Mouse (Mus musculus) c-Kit-negative CD71-positive TER-119-positive erythroid progenitor cells, embryonic 14.5 days (primary cell): Measurements from ENCODE around the gene Prkci.

Experiments used
- DNase-seq: peaks from one replicate; pipeline ENCODE4 v3.0.0-alpha.2; 2013; ENCODE audit warnings: low read depth, low spot score

Prkci gene

DNA sequence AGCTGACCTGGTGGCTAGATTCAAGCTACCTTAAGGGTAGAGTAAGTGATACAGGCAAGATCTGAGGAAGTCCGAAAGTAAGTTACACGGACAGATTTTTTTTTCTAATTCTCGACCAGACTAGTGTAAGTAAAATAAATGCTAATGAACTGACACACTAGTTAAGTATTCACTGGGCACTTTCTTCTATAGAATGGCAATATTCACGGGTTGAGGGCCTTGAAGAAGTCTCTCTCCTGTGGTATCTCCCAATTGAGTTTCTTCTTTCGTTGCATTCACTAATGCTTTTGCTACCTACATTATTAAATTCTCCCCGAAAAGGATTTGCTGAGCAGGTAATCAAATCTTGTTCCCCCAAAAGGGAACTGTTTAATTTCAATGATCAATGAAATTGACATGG is 688 bp upstream of the Prkci start:
- no peak for DNase-seq

GRCm38 (mm10) chr3:30995899-30996687 is 546 bp downstream of the Prkci start:
- no peak for DNase-seq

DNA sequence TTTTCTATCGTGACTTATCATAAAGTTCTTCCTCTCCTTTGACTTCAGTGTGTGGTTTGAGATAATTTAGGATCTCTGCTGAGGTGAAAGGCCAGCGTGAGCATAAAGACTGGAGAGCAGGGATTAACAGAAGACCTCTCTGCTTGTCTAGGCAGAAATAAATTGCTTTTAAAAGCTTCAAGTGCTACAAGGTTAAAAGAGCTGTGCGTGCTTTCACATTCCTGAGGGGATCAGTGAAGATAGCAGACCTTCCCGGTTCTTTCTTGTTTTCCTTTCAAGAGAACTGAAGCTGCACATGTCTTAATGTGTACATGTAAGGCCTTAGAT is 1.1 kb downstream of the Prkci start:
- DNase-seq: no peak

- DNase-seq: no peak
Measured at GRCm38 (mm10) chr3:30999401-31000017, 4.0 kb downstream of the Prkci start.

DNA sequence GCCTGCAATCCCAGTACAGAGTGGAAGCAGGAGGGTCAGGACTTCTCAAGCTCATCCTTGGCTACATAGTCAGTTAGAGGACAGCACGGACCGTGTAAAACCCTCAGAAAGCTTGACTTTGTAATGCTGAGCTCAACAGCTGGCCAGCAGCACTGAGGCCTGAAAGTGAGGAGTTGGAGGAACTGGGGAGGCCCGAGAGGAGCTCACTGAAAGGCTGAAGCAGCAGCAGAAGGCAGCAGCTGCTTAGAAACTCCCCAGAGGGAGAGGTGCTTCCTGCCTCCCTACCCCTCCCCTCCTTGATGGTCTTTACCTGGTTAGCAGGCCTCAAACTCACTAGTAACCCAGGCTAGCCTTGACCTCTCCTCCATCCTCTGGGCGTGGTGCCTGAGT is 4.5 kb downstream of the Prkci start:
- DNase-seq: no peak

- DNase-seq: no peak
Measured at GRCm38 (mm10) chr3:31001048-31001676, 5.6 kb downstream of the Prkci start.

- DNase-seq: no peak
Measured at GRCm38 (mm10) chr3:31004320-31005209, 9.0 kb downstream of the Prkci start.

- DNase-seq: no peak
Measured at GRCm38 (mm10) chr3:31014374-31014773, 18.8 kb downstream of the Prkci start.

DNA sequence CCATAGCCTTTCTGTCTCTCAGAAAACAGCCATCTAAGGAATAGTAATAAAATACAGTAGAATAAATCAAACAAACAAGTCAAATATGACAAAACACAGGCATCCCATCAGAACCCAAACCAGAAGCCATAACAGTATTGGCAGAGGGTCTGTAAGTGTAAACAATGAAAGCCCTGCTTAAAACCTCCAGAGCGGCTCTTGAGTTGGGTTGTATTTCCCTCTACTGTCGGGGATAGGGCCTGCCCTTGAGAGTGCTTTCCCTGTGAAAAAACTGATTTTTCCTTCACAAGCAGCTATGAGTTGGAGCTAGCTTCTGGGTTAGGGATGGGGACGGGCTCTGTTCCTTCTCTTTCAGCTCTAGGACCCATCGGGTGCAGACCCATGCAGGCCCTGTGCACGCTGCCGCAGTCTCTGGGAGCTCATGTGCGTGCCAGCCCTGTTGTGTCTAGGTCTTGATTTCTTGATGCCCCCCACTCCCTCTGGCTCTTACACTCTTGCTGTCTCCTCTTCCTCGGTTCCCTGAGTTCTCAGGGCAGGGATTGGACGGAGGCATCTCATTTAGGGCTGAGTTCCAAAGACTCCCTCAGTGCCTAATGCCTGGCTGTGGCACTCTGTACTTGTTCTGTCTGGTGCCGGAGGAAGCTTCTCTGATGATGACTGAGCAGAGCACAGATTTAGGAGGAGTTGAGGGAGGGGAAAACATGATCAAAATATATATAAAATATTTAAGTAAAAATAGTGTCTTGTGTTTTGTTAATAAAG is 20.3 kb downstream of the Prkci start:
- no peak for DNase-seq

- no peak for DNase-seq
Measured at GRCm38 (mm10) chr3:31016594-31017196, 21.1 kb downstream of the Prkci start.

DNA sequence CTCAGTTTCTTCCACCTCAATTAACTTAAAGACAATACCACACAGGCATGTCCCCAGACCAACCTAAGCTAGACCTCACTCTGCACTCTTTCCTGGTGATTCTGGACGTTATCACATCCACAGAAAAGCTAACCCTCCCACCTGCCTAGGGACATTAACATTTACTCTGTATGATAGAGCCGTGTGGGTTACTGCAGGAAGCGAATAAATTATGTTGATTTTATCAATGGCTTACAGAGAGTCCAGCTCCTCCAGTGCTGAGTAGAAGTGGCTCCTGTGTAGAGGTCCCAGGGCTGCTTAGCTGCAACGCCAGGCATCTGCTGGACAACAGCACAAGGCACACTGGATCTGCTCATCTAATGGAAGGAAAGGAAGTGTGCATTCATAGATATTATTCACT is 22.1 kb downstream of the Prkci start:
- no peak for DNase-seq

GRCm38 (mm10) chr3:31019287-31019686 is 23.7 kb downstream of the Prkci start:
- no peak for DNase-seq

DNA sequence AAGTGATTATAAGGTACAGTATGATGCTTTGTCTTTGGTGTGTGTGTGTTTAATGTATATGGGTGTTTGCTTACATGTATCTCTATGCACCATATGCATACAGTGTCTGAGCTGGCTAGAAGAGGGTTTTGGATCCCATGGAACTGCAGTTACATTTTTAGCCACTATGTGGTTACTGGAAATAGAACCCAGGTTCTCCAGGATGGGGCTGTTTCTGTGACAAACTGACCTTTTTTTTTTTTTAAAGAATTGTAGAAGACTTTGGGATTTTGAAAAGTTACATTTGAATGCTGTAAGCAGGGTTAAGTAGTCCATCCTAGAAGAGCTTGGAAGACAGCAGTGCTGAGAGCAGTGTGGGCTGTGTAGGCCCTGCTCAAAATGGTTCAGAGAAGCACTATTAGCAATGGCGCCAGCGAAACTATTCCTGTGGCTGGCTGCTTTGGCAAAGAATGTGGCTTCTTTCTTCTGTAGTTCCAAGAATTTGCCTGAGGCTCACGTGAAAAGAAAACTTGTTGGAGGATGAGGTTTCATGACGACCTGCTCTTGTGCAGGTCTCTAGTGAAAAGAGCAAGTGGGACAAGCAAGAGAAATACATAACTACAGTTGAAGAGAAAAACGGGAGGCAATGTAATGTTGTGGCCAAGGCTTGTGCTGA is 24.4 kb downstream of the Prkci start:
- DNase-seq: no peak

GRCm38 (mm10) chr3:31020656-31021055 is 25.1 kb downstream of the Prkci start:
- DNase-seq: no peak

DNA sequence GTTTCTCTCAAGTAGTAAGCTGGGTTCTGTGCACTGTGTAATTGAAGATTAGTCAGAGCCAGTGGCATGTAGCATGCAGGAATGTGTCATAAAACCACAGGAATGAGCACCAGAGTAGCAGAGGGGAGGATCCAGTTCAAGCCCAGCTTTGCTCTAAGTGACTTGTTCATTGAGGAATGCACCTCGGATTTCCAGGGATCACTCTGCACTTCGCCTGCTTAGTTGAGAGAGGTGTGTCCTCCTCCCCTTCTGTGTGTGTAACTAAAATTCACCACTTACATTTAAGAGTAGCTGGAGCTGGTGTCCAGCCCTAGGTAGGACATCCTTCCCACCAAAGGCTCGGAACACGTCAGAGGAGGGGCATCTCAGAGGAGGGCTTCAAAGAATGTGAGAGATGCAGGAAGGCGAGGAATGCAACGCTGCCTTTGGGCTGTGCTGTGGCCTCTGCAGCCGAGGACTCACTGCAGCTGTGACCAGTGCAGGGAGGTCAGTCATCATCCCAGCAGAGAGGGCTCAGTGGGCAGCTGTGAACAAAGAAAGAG is 27.4 kb downstream of the Prkci start:
- DNase-seq: no peak

DNA sequence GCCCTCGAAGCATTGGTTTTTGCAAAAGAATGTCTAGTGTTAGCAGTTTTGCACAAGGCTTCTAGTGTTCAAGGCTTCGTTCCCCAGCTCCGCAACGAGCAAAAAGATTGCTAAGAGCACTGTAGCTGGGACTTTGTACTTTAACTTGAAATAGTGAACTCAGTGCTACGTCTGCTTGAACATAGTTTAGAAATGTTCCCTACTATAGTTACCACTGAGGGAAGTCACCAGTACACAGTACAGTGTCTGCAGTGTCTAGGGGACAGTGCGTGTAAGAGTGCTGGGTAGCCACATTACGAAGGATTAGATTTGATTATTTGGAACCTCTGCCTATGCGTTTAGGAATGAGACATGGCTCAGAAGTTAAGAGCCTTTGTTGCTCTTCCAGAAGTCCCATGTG is 32.2 kb downstream of the Prkci start:
- no peak for DNase-seq

- no peak for DNase-seq
Measured at GRCm38 (mm10) chr3:31031621-31032020, 36.1 kb downstream of the Prkci start.

DNA sequence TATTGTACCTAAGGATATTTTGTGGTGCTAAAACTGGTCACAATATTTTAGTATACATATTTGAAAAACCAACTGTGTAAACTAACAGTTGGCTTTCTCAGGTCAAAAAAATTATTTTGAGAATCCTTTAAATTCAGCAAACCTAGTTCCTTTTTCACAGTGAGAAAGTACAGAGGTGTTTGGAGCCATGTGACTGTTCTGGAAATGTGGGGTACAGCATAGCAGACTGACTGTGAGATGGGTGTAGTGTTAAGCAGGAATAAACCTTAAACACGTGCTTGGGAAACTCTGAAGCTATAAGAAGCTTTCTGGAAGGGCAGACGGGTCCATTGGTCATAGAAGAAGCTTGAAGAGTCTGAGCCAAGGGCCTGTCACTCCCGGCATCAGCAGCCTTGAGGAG is 38.1 kb downstream of the Prkci start:
- no peak for DNase-seq

GRCm38 (mm10) chr3:31037851-31038250 is 42.3 kb downstream of the Prkci start:
- DNase-seq: no peak

GRCm38 (mm10) chr3:31038689-31039088 is 43.1 kb downstream of the Prkci start:
- DNase-seq: no peak
